Mouse (Mus musculus) activated CD4-positive, CD25-positive, alpha-beta regulatory T cell, adult 4 months (primary cell): ENCODE data around the gene Zbed6. TPM values are rescaled to one million over a fixed set of nuclear protein-coding genes. Genes with fewer than 3 reads are reported as not detected.
"Not testable (repeated sequence)": the region's sequence is repeated elsewhere in the genome, so short reads cannot be mapped to it uniquely, and the experiment has no call there.

ENCODE experiments used
- ATAC-seq: one replicate; pipeline ENCODE4 v1.8.0; 2017
- polyA plus RNA-seq, 2 experiments: library from polyadenylated mRNA; unstranded; fragments of 100-300 nt; shearing (Covaris generic); gene quantifications; one replicate each; pipeline ENCODE4 v1.2.1; 2017

The Zbed6 gene
- not detected for polyA plus RNA-seq

DNA sequence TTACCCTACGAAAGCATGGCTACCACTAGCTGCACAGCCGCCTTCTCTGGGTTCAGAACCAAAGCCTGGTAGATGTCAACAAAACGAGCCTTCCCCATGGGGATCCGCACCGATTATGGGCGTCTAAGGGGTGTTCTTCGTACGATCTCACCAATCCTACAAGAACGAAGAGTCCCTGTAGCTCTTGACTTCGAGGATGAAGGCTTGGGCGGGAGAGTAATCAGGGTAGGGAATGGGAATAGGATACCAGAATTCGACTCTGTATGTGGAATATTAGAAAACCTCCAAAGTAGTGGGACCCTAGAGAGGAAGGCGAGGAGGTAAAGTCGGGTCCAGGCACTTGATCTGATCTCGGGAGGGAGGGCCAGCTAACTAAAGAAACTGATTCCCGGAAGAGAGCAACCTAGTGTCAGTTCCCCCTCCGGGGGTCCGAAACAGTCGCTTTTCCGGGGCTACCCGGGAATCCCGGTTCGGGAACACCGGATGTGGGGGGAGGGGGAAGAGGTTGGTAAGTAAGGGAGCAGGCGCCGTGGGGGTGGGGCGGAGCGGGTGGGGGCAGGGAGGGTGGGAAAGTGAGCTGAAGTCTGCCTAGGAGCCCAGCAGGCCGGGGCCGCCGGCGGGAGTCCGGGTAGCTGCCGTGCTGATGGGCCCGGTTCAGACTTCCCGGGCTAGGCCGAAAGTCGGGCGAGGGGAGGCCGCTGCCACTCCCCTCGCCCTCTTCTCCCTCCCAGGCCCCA is at the start of gene Zbed6:
Zbed6 (minus strand) TSS at position 420 of the 737 bp plus-strand sequence.
- ATAC-seq, result peak; percentile 50

DNA sequence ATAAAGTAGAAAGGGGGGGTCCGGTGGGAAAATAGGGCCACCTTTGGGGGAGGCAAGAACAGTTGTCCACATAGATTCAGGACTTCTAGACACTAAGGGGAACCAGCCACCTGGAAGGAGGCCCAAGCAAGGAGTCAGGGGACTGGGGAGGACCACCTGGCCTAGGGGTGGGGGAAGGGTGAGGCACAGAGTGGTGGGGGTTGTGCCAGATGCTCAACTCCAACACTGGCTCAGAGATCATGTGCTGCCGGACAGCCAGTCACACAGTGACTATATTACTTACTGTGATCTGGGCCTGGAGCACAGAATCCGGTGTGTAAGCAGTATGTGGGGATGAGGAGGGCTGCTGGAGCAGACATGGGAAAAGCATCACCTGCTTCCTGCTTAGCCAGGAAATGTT is 48.6 kb upstream of the Zbed6 start:
- no peak for ATAC-seq

DNA sequence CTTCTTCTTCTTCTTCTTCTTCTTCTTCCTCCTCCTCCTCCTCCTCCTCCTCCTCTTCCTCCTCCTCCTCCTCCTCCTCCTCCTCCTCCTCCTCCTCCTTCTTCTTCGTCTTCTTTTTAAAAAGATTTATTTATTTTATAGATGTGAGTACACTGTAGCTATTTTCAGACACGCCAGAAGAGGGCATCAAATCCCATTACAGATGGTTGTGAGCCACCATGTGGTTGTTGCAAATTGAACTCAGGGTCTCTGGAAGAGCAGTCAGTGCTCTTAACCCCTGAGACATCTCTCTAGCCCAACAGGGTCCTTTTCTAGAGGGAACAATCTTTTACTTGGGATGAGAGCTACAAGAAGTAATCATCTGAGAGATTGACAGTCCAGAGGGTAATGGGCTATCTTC is 41.1 kb upstream of the Zbed6 start:
- not testable (repeated sequence) for ATAC-seq

DNA sequence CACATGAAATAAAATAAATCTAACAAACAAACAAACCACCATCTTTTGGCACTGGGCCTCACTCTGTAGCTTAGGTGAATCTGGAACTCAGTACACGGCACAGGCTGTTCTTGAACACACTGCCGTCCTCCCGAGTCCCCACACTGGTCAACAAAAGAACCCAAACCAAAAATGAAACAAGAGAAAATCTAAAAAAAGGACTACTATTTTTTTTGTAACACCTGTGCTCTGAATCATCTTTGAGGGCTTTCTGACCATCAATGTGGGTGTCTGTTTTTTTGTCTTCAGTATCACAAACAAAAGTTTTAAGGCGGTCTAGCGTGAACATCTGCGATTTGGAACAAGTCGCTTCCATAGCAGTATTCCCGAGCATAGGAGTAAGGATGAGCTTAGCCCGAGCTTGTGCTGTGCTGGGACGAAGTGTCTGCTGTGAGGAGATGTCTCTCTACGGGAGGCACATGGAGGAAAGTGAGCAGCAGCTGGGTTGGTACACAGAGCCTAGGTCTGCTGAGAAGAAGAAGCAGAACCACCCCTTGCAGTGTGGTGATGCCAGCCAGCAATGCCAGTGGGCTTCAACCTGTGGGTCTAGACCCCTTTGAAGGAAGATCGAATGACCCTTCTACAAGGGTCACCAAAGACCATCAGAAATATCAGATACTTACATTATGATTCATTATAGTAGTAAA is 37.4 kb upstream of the Zbed6 start:
- ATAC-seq, result no peak

DNA sequence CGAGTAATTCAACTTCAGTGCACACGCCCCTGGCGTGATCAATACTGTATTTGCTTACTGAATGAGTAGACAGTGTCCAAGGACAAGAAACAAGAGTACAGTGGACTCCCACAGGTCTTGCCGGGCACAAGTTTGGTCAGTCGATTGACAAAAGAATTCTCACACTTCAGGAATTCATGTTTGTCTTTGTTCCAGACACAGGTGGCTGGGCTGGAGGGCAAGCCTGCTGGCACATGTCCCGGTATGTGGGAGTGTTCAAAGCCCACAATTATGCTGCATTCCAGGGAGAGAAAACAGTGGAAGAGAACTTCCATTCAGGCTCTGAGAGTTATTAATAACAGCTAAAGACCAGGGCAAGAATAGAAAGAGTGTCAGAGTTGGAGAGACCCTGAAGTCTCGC is 35.2 kb upstream of the Zbed6 start:
- ATAC-seq, result no peak

DNA sequence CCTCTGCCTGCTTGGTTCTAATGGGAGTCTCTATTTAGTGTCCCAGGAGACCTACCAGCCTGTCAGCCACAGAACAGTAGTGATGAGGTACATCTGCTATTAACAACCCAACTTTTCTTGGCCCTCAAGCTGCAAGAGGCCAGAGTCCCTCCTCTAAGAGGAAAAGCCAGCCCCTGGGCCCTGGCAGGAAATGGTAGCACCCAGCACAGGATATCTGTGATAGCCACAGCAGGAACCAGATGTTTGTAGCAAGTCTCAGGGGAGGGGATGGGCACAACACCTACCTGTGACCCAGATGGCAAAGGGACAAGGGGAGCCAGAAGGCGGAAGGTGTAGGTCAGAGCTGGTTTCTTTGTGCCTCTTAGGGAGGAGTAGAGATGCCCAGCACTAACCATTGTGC is 34.2 kb upstream of the Zbed6 start:
- peak; percentile 35 for ATAC-seq

DNA sequence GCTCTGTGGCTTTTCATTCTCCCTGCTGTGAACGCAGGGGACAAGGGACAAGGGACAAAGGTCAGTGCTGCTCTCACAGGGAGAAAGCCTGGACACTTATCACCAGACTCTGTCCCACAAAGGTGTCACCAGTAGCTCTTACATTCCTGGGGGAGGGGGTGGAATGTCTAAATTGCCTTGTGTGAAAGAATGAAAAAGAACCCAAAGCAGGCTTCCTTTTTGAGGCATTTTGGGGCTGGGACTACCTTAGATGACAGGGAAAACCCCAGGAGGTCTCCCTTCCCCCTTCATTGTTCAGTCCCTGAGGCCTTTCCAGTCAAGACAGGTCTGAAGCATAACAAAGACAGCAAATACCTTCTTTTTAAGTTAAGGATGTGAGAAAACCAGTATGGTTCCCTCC is 33.6 kb upstream of the Zbed6 start:
- ATAC-seq, result peak; percentile 2

DNA sequence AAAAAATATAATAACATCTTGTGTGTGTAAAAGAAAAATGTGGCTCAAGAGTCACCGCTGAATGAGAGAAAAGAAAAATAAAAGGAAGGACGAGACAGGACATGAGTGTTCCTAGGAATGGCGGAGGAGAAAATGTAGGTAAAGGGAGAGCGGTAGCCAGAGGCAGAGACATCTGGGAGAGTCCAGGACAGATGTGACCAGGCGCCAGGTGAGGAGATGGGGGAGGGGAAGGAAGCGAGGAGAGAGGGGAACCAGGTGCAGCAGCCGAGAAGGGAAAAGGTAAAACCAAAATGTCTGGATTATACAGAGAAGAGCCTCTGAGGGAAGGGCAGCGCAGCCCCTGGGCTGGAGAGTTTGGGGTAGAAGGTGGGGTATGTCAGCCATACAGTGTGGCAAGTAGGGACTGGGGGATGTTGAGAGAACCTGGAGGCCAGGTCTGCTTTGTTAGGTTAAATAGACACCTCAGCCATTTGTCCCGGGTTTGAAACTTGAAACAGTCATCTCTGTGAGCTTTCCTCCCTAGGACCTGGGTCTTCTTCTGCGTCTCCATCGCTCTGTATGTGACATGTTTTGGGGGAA is 32.9 kb upstream of the Zbed6 start:
- no peak for ATAC-seq

DNA sequence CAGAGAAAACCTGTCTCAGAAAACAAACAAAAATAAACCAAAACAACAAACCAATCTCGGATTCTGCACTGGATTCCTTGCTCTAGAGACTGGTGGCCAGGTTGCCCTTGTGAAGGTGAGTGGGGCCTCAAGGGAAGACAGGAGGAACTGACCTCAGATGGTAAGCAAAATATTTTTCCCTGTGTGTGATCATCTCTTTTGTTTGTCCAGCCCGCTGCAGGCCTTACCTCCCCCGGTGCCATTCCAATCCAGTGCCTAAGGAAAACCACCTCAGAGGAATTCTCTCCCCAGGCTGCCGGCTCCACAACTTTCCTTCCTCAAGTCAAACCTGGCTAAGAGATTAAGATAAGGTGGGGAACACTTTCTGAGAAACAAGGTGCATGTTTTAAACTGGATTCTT is 31.5 kb upstream of the Zbed6 start:
- no peak for ATAC-seq

DNA sequence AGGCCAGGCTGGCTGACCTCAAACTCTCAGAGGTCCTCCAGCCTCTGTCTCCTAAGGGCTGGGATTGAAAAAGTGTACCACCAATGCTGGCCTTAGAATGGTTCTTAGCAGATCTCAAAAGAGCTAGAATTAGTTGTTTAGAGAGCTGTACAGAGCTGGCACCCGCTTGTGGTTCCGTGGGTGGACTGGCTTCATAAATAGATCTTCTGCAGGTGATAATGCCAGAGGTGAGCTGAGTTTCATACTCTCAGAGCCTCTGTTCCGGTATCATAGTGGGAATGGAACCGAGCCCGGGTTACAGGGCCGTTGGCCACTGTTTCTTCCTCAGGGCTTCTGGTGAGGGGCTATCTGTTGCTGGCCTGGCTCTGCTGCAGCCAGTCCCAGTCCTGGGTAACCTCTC is 30.4 kb upstream of the Zbed6 start:
- no peak for ATAC-seq

DNA sequence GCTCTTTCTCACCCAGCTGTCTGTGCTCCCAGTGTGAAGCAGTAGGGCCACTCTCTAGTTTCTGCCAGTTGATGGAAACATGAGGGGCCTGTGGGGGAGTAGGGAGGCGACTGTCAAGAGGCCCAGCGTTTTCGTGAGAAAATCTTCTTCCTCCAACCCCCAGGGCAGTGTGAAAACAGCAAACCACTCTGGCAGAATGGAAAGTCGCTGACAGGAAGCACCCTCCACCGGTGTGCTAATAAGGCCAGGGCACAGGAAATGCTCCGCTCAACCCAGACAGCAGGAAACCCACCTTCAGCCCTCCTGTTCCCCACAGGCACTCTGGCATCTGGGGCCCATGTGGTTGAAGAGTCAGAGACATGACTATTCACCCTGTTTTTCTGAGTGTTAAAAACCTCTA is 29.2 kb upstream of the Zbed6 start, which contains the start of gene Lax1:
Lax1 (minus strand) TSS at position 212 of the 400 bp plus-strand sequence.
- peak; percentile 91 for ATAC-seq

DNA sequence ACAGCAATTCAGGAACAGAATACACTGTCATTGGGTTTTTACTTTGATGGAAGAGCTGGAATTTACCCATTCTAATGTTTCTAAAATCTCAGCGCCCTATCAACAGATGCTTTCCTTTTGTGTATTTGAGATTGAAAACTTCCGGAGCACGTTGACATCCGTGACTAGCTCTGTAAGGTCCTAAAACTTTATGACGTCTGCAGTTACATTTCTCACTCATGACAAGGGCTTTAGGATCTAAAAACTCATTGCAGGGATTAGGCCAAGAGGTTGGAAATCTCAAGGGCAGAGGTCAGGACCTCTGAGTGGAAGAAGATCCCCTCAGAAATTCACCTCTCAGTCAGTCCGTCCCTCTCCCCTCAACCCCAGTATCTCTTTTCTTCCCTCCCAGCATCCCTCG is 27.6 kb upstream of the Zbed6 start:
- ATAC-seq, result no peak

DNA sequence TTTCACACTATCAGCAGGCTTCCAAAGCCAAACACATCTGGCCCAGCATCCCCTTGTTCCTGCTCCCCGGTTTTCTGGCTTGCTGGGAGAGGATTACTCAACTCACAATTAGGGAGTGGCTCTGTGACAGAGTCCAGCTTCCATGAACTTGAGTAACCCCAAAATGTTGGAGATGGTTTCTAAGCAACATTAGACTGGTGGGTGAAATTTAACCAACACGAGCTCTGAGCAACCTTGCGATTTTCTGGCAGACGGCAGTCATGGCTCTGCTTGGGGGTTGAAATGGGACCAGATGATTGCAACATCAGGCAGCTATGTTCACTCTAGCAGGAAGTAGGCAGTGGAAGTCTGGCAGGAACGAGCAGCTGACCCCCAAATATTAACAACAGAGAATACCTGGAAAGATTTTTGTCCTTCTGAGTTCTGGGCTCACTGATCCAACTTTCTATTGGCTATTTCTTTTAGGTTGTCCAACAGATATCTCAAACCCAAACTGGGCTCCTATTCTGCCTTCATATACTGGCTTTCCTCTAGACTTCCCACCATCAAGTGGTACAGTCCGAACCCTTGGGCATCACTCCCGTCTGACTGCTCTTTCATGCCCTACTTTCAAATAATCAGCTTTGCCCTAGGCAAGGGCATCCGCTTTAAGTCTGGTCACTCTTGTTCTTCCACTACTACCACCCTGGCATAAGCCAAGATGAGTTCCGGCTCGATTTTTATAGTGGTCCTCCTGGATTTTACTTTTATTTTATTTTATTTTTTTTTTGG is 25.2 kb upstream of the Zbed6 start:
- no peak for ATAC-seq

DNA sequence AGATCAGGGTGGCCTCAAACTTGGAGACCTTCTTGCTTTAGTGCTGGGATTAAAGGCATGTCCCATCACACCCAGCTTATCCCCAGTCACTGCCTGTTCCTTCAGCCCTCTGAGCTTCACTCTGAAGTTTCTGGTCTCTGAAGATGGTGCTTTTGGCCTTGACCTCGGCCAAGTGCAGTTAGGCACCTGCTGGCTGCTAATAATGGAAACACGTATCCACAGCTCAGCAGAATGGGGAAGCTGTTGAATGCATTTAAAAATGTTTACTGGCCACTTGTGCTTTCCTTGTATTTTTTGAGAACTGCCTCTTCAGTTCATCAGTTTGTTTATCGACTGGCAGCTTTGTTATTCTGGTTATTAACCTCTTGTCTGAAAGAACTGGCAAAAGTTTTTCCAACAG is 11.1 kb upstream of the Zbed6 start:
- no peak for ATAC-seq

DNA sequence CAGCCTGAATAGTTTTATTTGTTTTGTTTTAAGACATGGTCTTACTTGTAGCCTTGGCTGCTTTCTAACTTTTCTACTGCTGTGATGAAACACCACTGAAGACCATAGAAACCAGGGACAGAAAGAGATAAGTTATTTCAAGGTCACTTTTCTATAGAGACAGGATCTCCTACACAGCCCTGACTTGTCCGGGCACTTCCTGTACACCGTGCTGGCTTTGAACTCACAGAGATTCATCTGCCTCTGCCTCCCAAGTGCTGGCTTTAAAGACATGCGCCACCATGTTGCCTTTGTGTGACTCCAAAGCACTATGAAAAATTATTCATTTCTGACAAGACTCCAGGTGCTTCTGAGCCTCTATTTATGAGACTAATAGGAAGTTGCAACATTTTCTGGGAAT is 10.6 kb upstream of the Zbed6 start:
- no peak for ATAC-seq

DNA sequence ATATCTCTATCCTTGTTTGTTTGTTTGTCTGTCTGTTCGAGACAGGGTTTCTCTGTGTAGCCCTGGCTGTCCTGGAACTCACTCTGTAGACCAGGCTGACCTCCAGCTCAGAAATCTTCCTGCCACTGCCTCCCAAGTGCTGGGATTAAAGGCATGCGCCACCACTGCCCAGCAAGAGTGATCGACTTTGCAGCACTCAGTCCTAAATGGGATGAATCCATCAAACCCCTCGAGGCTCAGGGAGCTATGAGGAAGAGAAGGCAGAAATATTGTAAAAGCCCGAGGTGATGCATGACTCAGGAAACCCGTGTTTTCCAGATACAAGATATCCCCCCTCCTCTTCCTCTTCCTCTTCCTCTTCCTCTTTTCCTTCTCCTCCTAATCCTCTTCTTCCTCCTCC is 10.1 kb upstream of the Zbed6 start:
- ATAC-seq, result no peak

DNA sequence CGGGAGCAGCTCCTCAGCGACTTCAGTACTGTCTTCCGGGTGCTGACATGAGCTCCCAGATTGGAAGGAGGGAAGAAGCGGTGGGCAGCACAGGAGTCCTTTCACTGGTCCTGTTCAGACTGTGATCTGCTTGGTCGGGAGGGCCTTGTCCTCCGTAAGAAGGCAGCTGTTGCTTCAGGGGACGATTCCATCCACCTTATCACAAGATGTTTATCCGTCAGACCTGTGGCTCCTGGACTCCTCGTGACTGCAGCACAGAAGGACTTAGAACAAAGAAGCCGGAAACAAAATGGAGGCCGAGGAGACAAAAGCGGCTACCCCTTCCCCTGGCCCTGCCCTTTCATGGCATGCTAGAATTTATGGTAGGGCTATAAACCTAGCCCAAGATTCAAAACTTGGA is 9.5 kb upstream of the Zbed6 start:
- ATAC-seq, result no peak

DNA sequence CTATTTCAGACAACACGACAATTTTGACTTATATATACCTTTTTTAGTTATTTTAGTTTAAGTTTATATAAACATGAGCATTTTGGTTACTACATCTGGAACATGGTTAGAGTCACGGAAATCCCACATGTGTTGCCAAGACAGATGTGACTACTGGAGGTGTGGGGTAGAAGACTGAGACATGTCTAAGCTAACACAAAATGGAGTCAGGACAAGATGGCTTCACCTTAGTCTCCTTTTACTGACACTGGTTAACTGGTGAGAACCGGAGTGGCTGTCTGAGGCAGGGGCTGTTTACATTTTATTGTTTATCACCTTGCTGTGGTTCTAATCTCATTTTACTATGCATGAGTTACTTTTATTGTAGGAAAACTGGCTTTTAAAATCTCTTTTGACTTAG is 7.9 kb upstream of the Zbed6 start:
- ATAC-seq, result no peak

DNA sequence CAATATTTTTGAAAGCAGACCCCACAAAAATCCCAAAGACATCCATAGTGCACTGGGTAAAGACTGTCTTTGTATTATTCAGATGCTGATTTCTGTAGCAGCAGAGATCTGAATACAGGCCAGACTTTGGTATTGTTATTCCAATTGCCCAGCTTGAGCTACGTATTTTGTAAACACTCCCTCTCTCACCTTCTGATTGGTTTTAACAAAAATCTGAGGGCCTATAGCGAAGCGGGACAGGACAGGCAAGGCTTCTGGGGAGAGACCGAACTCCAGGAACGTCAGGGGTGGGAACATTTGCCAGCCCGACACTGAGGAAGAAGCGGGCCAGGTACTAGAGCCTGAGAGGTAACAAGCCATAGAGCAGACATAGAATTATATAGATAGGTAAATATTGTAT is 7.0 kb upstream of the Zbed6 start:
- ATAC-seq, result no peak

DNA sequence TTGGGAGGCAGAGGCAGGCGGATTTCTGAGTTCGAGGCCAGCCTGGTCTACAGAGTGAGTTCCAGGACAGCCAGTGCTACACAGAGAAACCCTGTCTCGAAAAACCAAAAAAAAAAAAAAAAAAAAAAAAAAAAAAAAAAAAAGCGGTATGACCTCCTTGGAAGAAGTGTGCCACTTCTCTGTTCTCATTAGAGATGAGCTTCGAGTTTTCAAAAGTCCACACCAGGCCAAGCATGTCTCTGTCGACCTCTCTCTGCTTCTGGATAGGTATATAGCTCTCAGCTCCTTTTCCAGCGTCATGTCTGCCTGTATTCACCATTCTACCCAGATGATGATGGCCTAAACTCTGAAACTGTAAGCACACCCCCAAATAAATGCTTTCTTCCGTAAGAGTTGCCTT is 5.0 kb upstream of the Zbed6 start:
- ATAC-seq, result not testable (repeated sequence)

DNA sequence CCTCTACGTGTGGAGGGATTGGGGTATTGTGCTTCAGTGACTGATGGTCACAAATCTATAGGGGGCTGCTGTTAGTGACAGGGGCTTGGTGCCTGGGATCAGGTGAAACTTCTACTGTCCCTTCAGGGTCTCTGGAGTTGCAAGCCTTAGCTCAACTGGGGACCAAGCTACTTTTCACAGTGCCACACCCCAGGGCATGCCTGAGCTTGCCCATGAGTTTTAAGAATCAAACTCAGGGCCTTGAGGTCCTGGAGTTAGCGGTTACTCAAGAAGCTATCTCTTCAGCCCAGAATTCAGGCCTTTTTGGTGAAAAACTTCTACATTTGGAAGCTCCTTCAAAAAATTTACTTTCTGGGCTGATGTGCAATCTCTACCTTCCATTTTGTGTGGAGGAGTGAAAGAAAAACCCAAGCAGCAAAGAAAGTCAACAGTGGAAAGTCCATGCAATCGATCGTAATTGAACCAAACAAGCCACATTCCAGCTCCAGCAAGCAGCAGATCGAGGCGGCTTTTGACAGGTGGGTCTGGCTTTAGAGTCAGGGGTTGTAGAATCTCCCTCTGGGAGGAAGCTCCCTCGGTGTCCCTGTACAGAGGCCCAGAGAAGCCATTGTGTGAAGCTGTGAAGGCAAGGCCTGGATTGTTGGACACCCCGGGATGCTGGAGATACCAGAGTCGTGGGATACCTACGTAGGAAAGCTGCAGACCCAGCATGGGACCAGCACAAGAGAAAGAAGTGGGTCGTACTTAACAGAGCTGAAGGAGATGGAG is 3.7 kb upstream of the Zbed6 start:
- ATAC-seq, result no peak

DNA sequence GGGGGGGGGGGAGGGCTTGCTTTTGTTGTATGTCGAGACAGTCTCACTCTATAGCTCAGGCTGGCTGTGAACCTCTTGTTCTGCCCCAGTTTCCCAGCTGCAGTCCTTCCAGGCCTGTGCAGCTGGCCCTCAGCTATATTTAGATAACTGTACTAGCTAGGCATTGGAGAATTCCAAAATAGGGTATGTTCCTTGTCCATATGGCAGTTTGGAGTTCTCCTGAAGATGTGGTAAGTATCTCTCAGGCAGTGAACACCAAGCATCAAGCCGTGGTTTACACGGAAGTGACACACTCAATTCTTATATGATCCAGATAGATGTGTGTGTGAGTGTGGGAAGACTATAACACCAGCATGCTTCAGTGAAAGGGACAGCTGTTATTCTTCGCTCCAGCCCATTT is 2.7 kb upstream of the Zbed6 start:
- ATAC-seq, result no peak

DNA sequence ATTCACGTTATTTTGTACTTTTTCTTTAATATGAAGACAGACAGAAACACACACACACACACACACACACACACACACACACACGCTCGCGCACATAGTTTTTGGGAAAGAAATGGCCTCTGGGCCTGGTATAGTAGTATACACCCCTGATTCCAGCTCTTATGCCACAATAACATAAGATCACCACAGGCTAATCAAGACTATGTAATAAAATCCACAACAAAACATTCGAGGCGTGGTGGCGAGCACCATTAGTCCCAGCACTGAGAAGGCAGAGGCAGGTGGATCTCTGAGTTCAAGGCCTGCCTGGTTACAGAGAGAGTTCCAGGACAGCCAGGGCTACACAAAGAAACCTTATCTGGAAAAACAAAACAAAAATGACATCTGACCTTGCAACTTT is 2.3 kb upstream of the Zbed6 start:
- ATAC-seq, result no peak
